Mouse (Mus musculus) bone marrow macrophage, adult 2 months (primary cell): Measurements from ENCODE around the gene Pde11a. TPM values are rescaled to one million over a fixed set of nuclear protein-coding genes. Genes with fewer than 3 reads are reported as not detected.

Experiments used
- H3K27ac ChIP-seq: 2 replicates; pipeline ENCODE4 v1.5.1; 2012; ENCODE audit warnings: low read depth, low read length; ENCODE audit not compliant: insufficient read depth
- H3K4me1 ChIP-seq: 2 replicates; pipeline ENCODE4 v1.6.1; 2012; ENCODE audit warnings: low read length; ENCODE audit not compliant: control insufficient read depth, insufficient read depth
- H3K4me3 ChIP-seq: 2 replicates; pipeline ENCODE4 v1.5.1; 2012; ENCODE audit warnings: mild to moderate bottlenecking, low read length, moderate library complexity; ENCODE audit not compliant: insufficient read depth
- CTCF ChIP-seq: IDR thresholded peaks from 2 replicates; pipeline ENCODE4 v1.5.1; 2012; ENCODE audit warnings: low read depth, mild to moderate bottlenecking, low read length, moderate library complexity
- POLR2A ChIP-seq: IDR thresholded peaks from 2 replicates; pipeline ENCODE4 v1.6.1; 2012; ENCODE audit warnings: mild to moderate bottlenecking, low read depth, low read length, borderline replicate concordance
- polyA plus RNA-seq: library from polyadenylated mRNA; stranded (reverse); fragments of >200 nt; gene quantifications from 2 replicates; pipeline ENCODE4 v1.2.4, GENCODE M21; 2012; ENCODE audit not compliant: missing spikeins, insufficient read depth, insufficient read length

The Pde11a gene
- polyA plus RNA-seq, 1 experiment: not detected

DNA sequence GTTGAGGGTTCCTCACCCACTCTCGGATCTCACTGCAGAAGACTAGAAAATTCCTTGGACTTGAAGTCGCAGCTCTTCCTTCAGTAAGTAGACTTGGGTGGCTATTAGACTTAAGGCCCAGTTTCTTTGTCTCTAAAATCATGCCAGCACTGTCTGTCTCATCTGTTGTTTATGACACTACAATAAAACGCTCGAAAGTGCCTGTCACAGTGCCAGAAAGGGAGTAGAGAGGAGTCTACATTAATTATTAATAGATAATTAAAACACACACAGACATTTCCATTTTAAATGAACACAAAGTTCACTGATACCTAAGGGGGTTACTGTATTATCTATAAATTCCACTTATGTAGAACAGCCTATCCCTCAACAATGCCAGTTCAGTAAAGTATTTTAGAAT lies 287.7 kb downstream of the Pde11a start:
- TF ChIP-seq CTCF (no peak), POLR2A (no peak)
- no peak overlapping the region for H3K4me3 ChIP-seq
- H3K4me1 ChIP-seq: no peaks in the 10 kb centered on the region
- H3K27ac ChIP-seq: no peak overlapping the region

GRCm38 (mm10) chr2:76050092-76050491 lies 288.5 kb downstream of the Pde11a start:
- H3K4me3 ChIP-seq: no peak overlapping the region
- no peak for TF ChIP-seq CTCF
- no peak for TF ChIP-seq POLR2A
- no peak overlapping the region for H3K27ac ChIP-seq
- no peaks in the 10 kb centered on the region for H3K4me1 ChIP-seq

DNA sequence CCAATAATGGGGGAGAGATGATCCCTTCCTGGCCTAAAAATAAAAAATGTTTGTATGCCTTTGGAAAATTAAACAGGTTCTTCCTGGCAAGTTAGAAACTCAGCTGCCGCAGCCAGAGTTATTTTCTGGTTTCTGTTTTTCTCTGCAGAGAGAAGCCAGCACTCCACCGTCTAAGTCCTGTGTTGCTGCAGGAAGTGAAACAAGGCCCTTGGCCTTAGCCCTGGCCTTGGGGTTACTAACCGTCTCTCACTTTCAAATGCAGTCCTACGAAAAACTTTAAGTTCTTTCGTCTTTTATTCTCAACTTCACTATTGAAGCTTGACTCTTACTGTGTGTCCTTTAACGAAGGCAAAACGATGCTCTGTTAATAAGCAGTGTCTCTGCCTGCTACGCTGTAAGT lies 289.0 kb downstream of the Pde11a start:
- Histone ChIP-seq H3K4me1 (no peaks in the 10 kb centered on the region), H3K27ac (no peak overlapping the region), H3K4me3 (no peak overlapping the region)
- no peak for TF ChIP-seq CTCF
- TF ChIP-seq POLR2A: no peak

- TF ChIP-seq POLR2A (no peak), CTCF (no peak)
- Histone ChIP-seq H3K27ac (no peak overlapping the region), H3K4me1 (no peaks in the 10 kb centered on the region), H3K4me3 (no peak overlapping the region)
Observed at GRCm38 (mm10) chr2:76047740-76048139, 290.8 kb downstream of the Pde11a start.

DNA sequence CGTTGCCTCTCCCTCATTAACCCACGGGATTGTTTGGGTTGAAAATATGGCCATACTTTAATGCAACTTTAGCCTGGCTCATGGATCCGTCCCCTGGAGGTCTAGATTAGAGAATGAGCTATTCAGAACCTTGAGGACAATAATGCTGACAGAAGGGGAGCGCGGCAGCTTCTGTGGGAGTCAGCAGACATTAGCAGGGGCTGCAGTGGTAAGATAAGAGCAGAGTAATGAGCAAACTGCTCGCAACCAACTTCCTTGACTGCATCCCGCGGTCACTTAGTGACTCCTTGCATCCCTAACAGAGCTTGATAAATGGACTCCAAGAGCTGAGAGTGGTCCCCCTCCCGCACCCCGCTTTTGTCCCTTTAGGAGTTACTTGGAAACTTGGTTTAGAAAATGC lies 296.4 kb downstream of the Pde11a start:
- H3K4me3 ChIP-seq: no peak overlapping the region
- TF ChIP-seq POLR2A (no peak), CTCF (no peak)
- no peaks in the 10 kb centered on the region for H3K4me1 ChIP-seq
- H3K27ac ChIP-seq: no peak overlapping the region

DNA sequence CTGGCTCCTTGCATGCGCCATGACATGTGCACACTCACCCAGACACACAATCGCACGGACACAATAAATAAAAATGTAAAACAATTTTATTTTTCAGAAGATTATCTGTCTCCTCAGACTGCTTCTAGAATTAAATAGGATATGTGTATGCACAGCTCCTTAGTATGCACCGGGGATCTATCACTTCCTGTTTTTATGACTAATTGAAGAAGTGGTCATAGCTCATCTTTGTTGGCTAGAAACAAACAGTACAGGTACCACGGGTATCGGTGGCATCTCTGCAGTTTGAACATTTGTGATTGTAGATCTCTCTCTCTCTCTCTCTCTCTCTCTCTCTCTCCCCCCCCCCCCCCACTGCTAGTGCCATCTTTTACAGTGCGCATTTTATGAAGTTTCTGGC lies 298.5 kb downstream of the Pde11a start:
- no peak overlapping the region for H3K4me3 ChIP-seq
- TF ChIP-seq POLR2A: no peak
- TF ChIP-seq CTCF: no peak
- no peaks in the 10 kb centered on the region for H3K4me1 ChIP-seq

DNA sequence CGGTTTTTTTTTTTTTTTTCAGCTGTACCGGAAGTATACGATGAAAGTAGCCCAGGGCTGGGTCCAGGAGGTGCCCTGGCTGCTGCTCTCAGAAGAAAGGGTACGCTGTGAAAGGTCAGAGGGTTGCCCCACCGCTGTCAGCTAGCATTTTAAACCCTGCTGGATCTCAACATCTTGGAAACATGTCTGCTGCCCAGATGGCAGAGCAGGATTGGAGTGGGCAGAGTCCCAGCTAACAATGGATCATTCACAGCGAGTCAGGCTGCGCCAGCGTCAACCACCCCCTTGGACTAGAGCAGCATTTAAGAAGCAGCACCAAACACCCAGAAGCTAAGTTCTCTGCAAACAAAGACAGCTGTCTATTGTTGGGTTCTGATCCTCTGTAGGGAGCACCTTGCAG lies 308.5 kb downstream of the Pde11a start:
- TF ChIP-seq CTCF (no peak), POLR2A (no peak)
- H3K4me3 ChIP-seq: no peak overlapping the region
- no peak overlapping the region for H3K27ac ChIP-seq
- H3K4me1 ChIP-seq: no peaks in the 10 kb centered on the region

More for the DNA sequence above, 298.5 kb downstream of the Pde11a start:
- H3K27ac ChIP-seq: no peak overlapping the region

DNA sequence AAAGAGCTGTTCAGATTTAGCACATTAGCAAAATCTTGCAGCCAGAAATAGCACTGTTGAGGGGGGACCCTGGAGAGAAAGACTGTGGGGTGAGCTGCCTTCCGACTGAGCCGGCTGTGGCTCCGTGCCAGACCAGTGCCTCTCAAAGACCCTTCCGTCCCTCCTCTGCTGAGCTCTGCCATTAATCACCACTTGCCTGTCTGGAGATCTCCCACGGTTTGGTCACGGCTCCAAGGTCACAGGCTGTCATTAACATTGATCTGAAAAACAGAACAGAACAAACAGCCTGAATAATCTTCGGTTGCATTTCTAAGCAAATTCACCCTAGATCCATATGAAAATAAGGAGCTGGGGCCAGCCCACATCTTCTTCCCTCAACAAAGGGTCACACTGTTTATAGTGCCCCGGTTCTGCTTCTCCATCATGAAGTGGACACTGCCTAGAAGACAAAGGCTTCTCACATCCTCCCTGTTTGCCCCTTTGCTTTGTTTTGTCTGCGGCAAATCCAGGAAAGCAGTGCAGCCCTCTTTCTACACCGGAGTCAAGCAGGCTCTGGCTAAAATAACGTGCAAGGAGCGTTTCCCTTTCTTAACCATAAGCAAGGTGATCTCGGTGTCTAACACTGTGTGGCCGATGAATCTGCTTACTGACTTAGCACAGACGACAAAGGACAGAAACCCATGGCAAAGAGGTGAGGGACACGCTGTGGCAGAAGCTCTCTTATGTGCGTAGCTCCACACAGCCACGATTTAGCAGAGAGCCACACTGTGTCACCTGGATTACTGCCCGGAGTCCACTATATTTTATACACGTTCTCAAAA lies 309.3 kb downstream of the Pde11a start:
- TF ChIP-seq POLR2A: no peak
- TF ChIP-seq CTCF: no peak
- Histone ChIP-seq H3K4me3 (no peak overlapping the region), H3K4me1 (no peaks in the 10 kb centered on the region), H3K27ac (no peak overlapping the region)

- H3K27ac ChIP-seq: no peak overlapping the region
- no peak for TF ChIP-seq POLR2A
- TF ChIP-seq CTCF: no peak
- no peaks in the 10 kb centered on the region for H3K4me1 ChIP-seq
- H3K4me3 ChIP-seq: no peak overlapping the region
Observed at GRCm38 (mm10) chr2:76016890-76017289, 321.7 kb downstream of the Pde11a start.

DNA sequence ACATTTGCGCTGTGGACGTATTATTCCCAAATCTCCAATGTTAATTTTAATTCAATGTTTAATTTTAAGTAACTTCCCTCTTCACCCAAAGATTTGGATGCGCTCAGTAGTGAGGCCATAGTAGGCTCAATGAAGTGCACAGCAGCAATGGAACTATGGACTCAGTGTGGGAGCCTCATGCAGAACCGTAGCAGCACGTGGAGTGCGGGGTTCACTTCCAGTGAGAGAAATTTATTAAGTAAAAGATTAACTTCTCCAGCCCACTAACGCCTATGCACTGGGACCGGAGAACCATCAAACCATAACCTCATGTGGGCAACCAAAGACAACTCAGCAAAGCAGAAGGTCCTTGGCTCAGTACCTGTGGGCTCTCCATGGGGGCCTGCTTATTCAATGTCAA lies 322.4 kb downstream of the Pde11a start:
- Histone ChIP-seq H3K27ac (no peak overlapping the region), H3K4me1 (no peaks in the 10 kb centered on the region), H3K4me3 (no peak overlapping the region)
- TF ChIP-seq POLR2A: no peak
- no peak for TF ChIP-seq CTCF

DNA sequence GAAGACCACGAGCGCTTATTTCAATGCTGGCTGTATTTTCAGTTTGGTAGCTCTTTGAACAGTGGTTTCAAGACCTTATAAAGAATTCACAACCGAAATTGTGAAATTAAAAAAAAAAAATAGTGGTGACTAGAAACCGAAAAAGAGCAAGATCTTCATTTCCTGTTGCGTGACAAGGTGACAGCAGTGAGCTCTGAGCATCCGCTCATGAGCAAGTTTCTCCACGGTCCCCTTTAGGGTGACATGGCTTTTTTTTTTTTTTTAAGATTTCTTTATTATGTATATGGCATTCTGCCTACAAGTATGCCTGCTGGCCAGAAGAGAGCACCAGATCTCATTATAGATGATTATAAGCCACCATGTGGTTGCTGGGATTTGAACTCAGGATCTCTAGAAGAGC lies 323.1 kb downstream of the Pde11a start:
- no peaks in the 10 kb centered on the region for H3K4me1 ChIP-seq
- H3K27ac ChIP-seq: no peak overlapping the region
- TF ChIP-seq POLR2A: no peak
- TF ChIP-seq CTCF: no peak
- H3K4me3 ChIP-seq: no peak overlapping the region
